Mouse (Mus musculus) embryonic fibroblast, embryonic 13.5 days (primary cell): ENCODE results near the gene Neurl2.

Experiments used
- CTCF ChIP-seq: IDR thresholded peaks from 2 replicates; pipeline ENCODE4 v1.5.1; 2011; ENCODE audit warnings: mild to moderate bottlenecking, control low read depth, low read length, moderate library complexity, borderline replicate concordance; ENCODE audit not compliant: insufficient read depth
- POLR2A ChIP-seq: IDR thresholded peaks from 2 replicates; pipeline ENCODE4 v1.6.1; 2011; ENCODE audit warnings: low read depth, mild to moderate bottlenecking, control low read depth, low read length, moderate library complexity

GRCm38 (mm10) chr2:164813557-164813956 is 19.7 kb downstream of the Neurl2 start:
- TF ChIP-seq CTCF (no peak), POLR2A (no peak)
